Mouse (Mus musculus) T-cell, adult 2 months (primary cell): ENCODE data around the gene Ccdc151.
A peak's percentile ranks its signal among the peaks of the same experiment; 100 is the strongest.

Source experiments
- DNase-seq: peaks from one replicate; pipeline ENCODE4 v3.0.0; 2022; ENCODE audit warnings: low spot score

Gene Ccdc151

DNA sequence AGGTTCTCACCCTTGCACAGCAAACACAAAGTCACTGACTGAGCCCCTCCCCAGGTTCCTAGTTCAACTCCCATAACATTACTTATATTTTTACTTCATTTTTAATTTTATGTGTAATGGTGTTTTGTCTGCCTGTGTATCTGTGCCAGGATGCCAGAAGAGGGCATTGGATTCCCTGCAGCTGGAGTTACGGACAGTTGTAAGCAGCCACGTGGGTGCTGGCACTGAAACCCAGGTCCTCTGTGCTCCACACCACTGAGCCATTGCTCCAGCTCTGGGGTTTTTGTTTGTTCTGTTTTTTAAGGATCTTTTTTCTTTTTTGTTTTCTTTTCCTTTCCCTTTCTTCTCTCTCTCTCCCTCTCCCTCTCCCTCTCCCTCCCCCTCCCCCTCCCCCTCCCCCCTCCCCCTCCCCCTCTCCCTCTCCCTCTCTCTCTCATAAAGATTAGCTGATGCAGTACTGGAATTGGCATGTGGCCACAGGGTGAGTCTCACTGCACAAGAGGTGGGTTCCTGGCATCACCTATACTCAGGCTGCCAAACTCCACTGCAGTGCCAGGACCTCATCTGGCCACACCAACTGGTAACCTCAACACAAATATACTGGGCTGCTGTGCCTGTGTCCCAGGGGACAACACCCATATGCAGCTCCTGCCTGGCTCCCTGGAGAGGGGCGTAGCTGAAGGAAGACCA is 6.1 kb downstream of the Ccdc151 start:
- no peak for DNase-seq

DNA sequence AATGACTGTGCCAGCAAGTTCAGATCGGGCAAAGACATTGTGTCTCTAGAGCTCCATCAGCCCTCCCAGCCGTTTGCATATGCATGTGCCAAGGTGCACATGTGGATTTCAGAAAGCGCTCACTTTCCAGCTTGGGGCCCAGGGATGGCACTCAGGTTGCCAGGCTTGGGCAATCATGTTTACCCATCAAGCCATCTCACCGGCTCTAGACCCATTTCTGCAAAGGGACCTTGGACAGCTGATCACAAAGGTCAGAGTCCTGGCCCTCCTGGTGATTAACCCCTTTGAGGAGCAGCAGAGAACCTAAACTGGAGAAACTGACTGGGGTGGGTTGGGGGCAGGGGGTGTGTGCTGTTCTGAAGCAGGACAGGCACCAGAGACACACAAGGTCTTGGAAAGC is 10.2 kb downstream of the Ccdc151 start:
- DNase-seq = no peak

DNA sequence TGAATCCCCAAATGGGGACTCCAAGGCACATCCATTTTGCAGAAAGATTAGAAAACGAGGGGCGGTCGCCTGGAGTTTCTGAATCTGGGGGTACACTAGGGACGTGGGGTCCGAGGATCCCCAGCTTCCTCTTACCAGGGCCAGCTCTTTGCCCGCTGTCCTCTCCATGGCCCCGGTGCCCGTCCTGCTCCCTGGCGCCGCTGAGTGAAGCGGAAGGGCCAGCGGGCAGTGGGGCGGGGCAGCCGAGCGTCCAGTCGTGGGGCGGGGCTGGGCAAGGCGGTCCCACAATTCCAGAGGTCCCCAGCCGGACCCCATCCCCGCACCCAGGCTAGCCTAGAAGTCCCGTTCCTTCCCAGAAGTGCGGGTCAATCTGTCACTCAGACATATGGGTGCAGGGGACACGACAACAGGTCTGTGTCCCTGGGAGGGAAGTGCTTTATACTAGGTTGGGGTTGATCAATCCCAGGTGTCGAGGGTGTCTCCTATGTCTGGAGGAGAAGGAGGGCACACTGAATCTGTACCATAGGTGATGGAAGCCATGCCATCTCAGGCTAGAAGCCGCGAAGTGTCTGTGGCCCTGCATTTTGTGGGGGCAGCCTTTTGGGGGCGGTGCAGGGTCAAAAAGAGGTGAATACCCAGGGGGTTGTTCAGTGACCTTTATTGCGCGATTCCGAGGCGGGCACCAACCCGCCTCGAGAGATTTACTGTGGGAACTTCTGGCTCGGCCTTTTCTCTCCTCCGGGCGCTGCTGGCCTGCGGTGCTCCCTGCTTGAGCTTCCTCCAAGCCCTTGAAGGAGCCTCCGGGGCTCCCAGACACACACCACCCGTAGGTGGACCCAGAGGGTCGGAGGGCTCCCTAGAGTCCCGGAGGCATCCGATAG is 13.0 kb downstream of the Ccdc151 start, which contains the start of gene Rgl3:
Rgl3 (minus strand) TSS at position 217 of the 881 bp plus-strand sequence.
- no peak for DNase-seq

DNA sequence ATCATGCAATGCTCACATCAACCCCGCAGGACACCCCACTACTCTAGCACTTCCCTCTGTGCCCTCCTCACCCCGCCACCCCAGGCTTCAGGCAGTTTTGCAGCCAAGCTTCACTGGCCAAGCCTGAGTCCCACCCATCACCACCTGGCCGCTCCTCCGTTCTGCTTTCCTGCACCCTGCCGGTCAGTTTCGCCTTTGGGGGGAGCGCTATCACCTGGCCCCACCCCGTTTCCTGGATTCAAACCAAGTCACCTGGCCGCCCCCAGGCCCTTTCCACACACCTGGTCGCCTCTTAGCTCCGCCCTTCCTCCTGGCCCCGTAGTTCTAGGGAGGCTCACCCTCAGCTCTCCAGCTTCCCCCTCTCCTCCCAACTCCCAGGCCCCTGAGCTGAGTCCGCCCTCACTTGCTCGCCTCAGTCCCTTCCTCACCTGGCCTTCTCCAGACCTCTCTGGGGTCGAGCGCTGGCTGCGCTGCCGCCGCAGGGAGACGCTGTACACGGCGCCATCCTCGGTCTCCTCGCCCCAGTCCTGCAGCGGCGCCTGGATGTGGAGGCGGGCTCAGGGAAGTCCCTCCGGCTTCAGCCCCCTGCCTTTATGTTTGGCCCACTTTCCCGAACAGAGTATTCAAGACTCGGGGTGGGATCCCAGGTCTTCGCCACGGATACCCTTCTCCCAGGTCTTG is 13.9 kb downstream of the Ccdc151 start:
- DNase-seq = no peak

DNA sequence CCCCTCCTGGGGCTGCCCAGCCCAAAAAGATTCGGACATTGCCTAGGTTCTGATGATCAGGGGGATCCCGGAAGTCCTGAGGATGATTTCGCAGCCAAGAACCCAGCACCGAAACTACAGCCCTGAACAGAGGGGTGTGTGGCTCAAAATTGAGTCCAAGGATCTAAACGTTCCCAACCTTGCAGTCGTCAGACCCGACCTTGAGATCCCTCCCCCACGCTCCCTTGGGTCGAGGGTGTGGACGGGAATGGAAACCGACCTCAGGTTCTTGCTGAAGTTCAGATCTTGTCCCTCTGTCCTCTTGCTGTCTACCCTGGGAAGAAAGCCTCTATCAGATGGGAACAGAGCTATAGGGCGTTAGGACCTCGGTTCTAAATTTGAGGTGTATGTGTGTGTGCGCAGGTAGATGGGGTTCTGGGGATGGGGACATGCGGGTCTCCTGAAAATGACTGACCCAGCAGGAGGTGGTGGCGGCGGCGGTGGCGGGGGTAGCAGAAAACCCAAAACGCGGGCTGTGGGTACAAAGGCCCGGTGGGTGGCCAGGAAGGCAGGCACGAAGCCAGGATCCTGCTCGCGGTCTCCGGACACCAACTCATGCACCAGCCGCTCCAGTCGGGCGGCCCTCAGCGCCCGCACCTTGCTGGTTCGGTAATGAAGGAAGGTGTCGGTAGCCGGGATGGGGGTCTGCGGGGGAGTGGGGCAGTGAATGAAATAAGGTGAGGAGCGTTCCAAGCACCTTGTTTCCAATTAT is 14.7 kb downstream of the Ccdc151 start:
- no peak for DNase-seq

GRCm38 (mm10) chr9:21983911-21984310 is 18.5 kb downstream of the Ccdc151 start:
- DNase-seq = no peak

GRCm38 (mm10) chr9:21978398-21979128 is 23.9 kb downstream of the Ccdc151 start:
- DNase-seq = no peak

DNA sequence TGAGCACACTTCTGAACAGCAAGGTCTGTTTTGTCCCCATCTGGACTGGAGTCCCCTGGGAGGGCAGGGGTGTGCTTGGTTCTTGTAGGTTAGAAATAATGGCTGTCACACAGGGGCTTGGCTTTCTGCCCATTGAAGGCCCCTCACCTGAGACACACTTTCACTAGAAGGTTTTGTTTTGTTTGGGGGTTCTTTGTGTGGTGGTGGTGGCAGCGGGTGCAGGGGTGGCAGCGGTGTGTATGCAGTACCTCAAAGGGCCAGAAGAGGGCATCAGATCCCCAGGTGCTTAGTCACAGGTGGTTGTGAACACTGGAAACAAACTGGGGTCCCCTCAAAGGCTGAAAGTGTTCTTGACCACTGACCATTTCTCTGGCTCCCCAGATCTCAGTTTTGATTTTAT is 24.5 kb downstream of the Ccdc151 start:
- peak; percentile 40 for DNase-seq

GRCm38 (mm10) chr9:21977331-21977730 is 25.1 kb downstream of the Ccdc151 start:
- no peak for DNase-seq

DNA sequence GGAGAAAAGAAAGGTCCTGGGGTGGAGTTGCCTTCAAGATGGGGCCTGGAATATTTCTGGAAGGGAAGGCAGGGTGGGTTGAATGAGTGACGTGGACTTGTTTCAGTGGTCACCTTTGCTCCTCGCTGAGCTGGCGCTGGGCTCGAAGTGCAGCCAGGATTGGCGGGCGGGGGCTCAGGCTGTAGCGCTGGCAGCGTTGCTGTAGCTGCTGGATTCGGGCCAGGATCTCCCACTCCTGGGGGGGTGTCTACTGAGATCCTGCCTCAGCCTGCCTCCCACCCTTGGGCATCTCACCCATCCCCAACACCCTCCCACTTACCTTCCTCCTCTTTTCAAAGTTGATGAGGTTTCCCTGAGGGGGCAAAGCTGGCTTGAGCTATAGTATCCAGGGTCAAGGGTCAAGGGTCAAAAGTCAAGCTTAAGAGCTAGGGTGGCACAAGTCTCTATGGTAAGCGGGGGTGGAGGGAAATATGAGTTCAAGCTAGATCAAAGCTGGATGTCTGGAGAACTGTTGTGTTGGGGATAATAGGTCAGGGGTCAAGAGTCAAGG is 25.7 kb downstream of the Ccdc151 start:
- no peak for DNase-seq

DNA sequence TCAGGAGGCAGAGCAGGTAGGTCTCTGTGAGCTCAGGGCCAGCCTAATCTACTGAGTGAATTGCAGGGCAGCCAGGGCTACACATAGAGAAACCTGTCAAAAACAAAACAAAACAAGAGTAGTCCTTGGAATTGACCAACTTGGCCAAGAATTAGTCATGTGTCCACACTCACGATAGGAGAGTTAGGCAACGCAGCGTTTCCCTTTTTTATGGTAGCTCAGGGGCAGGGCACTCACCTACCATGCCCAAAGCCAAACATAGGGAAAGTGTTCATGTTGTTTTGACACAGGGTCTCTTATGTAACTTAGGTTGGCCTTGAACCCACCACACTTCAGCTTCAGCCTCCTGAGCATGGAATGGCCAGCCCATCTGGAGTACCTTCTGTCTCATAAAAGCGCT is 33.1 kb downstream of the Ccdc151 start:
- no peak for DNase-seq

DNA sequence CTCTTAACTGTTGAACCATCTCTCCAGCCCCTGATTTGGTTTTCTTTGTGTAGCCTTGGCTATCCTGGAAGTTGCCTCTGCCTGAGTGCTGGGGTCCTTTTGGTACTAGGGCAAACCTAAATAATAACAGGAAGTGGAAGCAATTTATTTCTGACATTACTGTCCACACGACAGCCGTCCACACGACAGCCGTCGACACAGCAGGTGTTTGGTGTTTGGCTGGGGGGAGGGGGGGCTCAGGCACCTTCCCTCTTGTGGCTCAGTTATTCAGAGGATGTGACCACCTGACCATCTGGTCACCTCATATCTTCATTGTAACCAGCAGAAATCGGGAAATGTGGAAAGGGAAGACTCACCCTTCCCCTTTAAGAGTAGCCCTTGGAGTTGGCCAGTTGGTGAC is 33.6 kb downstream of the Ccdc151 start:
- DNase-seq = no peak

DNA sequence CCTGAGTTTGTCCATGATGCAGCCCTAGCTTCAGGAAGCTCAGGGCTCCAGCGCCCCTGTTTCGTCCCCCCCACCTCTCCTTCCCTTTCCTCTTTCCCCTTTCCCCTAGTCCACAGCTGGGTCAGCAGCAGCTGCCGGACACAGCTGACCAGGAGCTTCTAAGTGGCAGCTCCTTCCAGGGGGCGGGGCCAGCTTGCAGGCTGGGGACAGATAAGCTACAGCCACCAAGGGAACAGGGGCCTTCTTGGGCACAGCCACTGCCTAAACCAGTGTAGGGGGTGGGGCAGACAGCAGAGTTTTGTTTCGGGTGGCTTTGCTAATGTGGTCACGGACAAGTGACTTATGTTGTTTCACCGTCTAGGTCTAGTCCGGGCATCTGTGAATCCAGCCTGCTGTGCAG is 39.0 kb downstream of the Ccdc151 start, which contains the start of gene Epor:
Epor (minus strand) TSS at position 90 of the 400 bp plus-strand sequence.
- DNase-seq = no peak

GRCm38 (mm10) chr9:21962416-21963059 is 39.9 kb downstream of the Ccdc151 start:
- DNase-seq = peak; percentile 62

- DNase-seq = no peak
Observed at GRCm38 (mm10) chr9:21962010-21962409, 40.4 kb downstream of the Ccdc151 start.

- DNase-seq = no peak
Observed at GRCm38 (mm10) chr9:21961366-21961980, 41.0 kb downstream of the Ccdc151 start.

- no peak for DNase-seq
Observed at GRCm38 (mm10) chr9:21960558-21961208, 41.8 kb downstream of the Ccdc151 start.

- DNase-seq = no peak
Observed at GRCm38 (mm10) chr9:21960135-21960534, 42.3 kb downstream of the Ccdc151 start.

- no peak for DNase-seq
Observed at GRCm38 (mm10) chr9:21959244-21959643, 43.2 kb downstream of the Ccdc151 start.
